Mouse (Mus musculus) left cerebral cortex, adult 2 months (tissue): ENCODE results near the gene Ppp4r3a. TPM values are rescaled to one million over a fixed set of nuclear protein-coding genes. Genes with fewer than 3 reads are reported as not detected.

Experiments
- DNase-seq, 2 experiments: peaks; one replicate each; pipeline ENCODE4 v3.0.0; 2021 to 2022; ENCODE audit warnings: low spot score in 2 of 2, mixed read lengths in 1 of 2; ENCODE audit errors: extremely low spot score in 1 of 2
- H3K27ac ChIP-seq: fragments of 200-600 bp; 2 replicates; pipeline ENCODE4 v1.8.1; 2022
- H3K4me3 ChIP-seq: fragments of 200-600 bp; 2 replicates; pipeline ENCODE4 v1.8.1; 2022
- CTCF ChIP-seq: fragments of 200-600 bp; IDR thresholded peaks from 2 replicates; pipeline ENCODE4 v1.8.1; 2022; ENCODE audit warnings: antibody characterized with exemption, mild to moderate bottlenecking, moderate library complexity
- intact Hi-C: fragments of 180-260 bp; cut with DNase I; formaldehyde crosslinking; loops from one replicate; pipeline ENCODE4 v1.15.1; 2025
- total RNA-seq, 2 experiments: library from RNA; stranded (reverse); gene quantifications; 2 replicates each; pipeline ENCODE4 v1.2.3; 2021

Ppp4r3a gene
- total RNA-seq, 2 experiments from 2014 or later = 44.1 to 45.0 TPM

DNA sequence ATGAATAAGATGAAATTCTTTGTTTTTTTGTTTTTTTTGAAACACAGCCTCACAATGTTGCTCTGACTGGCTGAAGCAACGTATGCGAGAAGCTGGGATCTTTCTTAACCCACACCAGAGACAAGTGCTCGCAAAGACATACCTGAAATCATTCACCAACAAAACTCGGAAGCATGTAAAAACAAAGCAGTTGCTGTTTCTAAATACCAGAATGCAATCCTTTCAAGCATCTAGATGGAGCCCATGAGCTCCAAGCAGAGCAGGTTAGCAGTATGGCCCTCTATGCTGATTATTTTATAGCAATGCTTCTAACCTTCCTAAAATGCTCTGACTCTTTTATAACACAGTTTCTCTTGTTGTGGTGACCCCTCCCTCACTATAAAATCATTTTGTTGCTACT is 735 bp upstream of the Ppp4r3a start:
- H3K4me3 ChIP-seq = peak overlapping the region; percentile 98
- intact Hi-C loops = loop anchor here (10.0 kb wide), 1 partner anchor 871 kb away; the partner anchor contains the start of gene Atxn3
- DNase-seq = no peak
- no peak; the same call in 1 of the 2 replicates for TF ChIP-seq CTCF
- peak overlapping the region; percentile 98 for H3K27ac ChIP-seq

DNA sequence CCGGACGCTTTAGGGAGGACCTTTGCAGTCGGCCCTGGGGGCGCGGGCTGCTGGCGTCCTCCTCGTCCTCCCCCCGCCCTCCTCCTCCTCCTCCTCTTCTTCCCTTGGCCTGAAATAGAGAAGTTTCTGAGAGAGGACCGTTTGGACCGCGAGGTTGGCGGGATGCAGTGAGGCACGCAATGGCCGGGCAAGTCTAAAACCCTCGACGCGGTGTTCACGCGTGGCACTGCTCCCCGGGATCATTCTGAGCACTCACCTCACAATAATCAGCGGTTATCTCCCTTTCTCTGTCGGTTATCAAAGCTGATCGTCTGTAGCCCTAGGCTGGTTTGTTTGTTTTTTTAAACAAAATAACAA is 315 bp upstream of the Ppp4r3a start:
- no peak for TF ChIP-seq CTCF

GRCm38 (mm10) chr12:101082296-101083075 is 1.0 kb downstream of the Ppp4r3a start:
- TF ChIP-seq CTCF = no peak
- DNase-seq = peak; percentile 33 to 45
- H3K4me3 ChIP-seq = peak overlapping the region; percentile 98
- peak overlapping the region; percentile 98 for H3K27ac ChIP-seq
- intact Hi-C loops = loop anchor here (10.0 kb wide), 1 partner anchor 872 kb away; the partner anchor contains the start of gene Atxn3

More for the DNA sequence above, 315 bp upstream of the Ppp4r3a start:
- no peak for DNase-seq
- Histone ChIP-seq H3K27ac (peak overlapping the region; percentile 98), H3K4me3 (peak overlapping the region; percentile 98)
- intact Hi-C loops = loop anchor here (10.0 kb wide), 1 partner anchor 871 kb away; the partner anchor contains the start of gene Atxn3

- DNase-seq = no peak
- no peak for TF ChIP-seq CTCF
- intact Hi-C loops = no loop called here
- Histone ChIP-seq H3K4me3 (no peak overlapping the region), H3K27ac (no peak overlapping the region)
These were observed 5.5 kb downstream of the Ppp4r3a start for GRCm38 (mm10) chr12:101077955-101078354.

GRCm38 (mm10) chr12:101075433-101075832 is 8.1 kb downstream of the Ppp4r3a start:
- no peak for TF ChIP-seq CTCF
- intact Hi-C loops = no loop called here
- H3K27ac ChIP-seq = no peak overlapping the region
- no peak for DNase-seq
- H3K4me3 ChIP-seq = no peak overlapping the region

- TF ChIP-seq CTCF = no peak
- no peak for DNase-seq
- H3K27ac ChIP-seq = no peak overlapping the region
- intact Hi-C loops = no loop called here
- no peak overlapping the region for H3K4me3 ChIP-seq
These were observed 8.6 kb downstream of the Ppp4r3a start for GRCm38 (mm10) chr12:101074821-101075429.

- TF ChIP-seq CTCF = no peak
- H3K4me3 ChIP-seq = no peak overlapping the region
- DNase-seq = no peak
These were observed 13.7 kb downstream of the Ppp4r3a start for GRCm38 (mm10) chr12:101069813-101070212.

DNA sequence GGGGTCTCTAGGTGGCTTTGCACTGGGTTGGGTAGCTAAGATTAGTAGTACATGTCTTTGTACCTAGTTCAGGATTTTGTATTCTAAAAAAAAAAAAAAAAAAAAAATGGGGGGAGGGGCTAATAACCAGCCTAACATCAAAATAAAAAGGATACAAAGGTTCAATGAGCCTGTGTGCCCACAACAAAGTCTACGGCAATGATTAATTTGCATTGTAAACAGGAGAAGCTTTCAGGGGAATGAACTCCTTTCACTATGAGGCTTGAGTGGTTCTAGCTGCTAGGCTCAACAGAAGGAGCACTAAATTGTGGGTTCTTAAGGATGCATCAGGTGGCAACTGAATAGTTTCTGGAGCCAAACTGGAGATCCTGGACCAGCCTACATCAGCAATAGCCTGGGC is 17.2 kb downstream of the Ppp4r3a start:
- TF ChIP-seq CTCF = no peak
- DNase-seq = no peak
- intact Hi-C loops = no loop called here

More at GRCm38 (mm10) chr12:101069813-101070212, 13.7 kb downstream of the Ppp4r3a start:
- intact Hi-C loops = no loop called here
- no peak overlapping the region for H3K27ac ChIP-seq

GRCm38 (mm10) chr12:101039956-101040355 is 43.5 kb downstream of the Ppp4r3a start:
- Histone ChIP-seq H3K4me3 (no peak overlapping the region), H3K27ac (no peak overlapping the region)
- TF ChIP-seq CTCF = no peak
- intact Hi-C loops = no loop called here
- DNase-seq = no peak

More for the DNA sequence above, 17.2 kb downstream of the Ppp4r3a start:
- H3K4me3 ChIP-seq = no peak overlapping the region
- H3K27ac ChIP-seq = no peak overlapping the region

- intact Hi-C loops = loop anchor here (1.0 kb wide), 2 partner anchors 77 to 93 kb away; no protein-coding TSS in a partner anchor
- TF ChIP-seq CTCF = peak; percentile 68
These were observed 54.4 kb downstream of the Ppp4r3a start, which contains the start of gene Ccdc88c for GRCm38 (mm10) chr12:101028954-101029731. Ccdc88c (minus strand) TSS chr12:101029056.

GRCm38 (mm10) chr12:101028247-101028953 is 55.1 kb downstream of the Ppp4r3a start:
- Histone ChIP-seq H3K4me3 (peak overlapping the region; percentile 78), H3K27ac (peak overlapping the region; percentile 90)
- intact Hi-C loops = no loop called here
- no peak for TF ChIP-seq CTCF
- no peak for DNase-seq

More at GRCm38 (mm10) chr12:101028954-101029731, 54.4 kb downstream of the Ppp4r3a start, which contains the start of gene Ccdc88c:
- peak; percentile 80 to 81 for DNase-seq
- Histone ChIP-seq H3K4me3 (peak within 1 kb of the TSS; percentile 78), H3K27ac (peak within 1 kb of the TSS; percentile 90)
